Mouse (Mus musculus) neural tube, embryonic 10.5 days (tissue): ENCODE results near the gene Tff2.
A peak's percentile ranks its signal among the peaks of the same experiment; 100 is the strongest.

ENCODE experiments used
- DNase-seq: peaks from one replicate; pipeline ENCODE4 v3.0.0-alpha.2; 2017; ENCODE audit warnings: low spot score; ENCODE audit errors: extremely low spot score

The Tff2 gene

GRCm38 (mm10) chr17:31136291-31136690 is 7.8 kb downstream of the Tff2 start:
- no peak for DNase-seq

- no peak for DNase-seq
Observed at GRCm38 (mm10) chr17:31134913-31135312, 9.2 kb downstream of the Tff2 start.

- no peak for DNase-seq
Observed at GRCm38 (mm10) chr17:31133776-31134175, 10.3 kb downstream of the Tff2 start.

GRCm38 (mm10) chr17:31131269-31131821 is 12.7 kb downstream of the Tff2 start:
- DNase-seq, result no peak

DNA sequence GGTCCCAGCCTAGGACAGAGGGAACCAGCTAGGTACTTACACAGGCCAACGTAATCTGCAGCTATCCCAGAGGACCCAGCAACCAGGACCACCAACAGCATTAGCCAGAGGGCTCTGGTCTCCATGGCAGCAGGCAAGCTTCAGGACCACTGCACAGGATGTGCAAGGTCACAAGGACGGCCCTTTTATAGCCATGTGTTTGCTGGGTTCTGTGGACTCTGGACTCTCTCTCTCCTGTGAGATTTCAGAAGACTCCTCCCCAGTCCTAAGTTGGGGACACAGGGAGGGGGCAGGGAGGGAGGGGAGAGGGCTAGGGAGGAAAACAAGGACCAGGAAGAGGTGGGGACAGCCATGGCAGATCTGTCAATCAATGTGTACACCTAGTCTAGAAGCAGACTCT is 14.6 kb downstream of the Tff2 start, which contains the start of gene Tff3:
Gene Tff3 (minus strand): TSS at position 195 of the 400 bp plus-strand sequence.
- DNase-seq, result no peak

GRCm38 (mm10) chr17:31128708-31129318 is 15.3 kb downstream of the Tff2 start:
- no peak for DNase-seq

- DNase-seq, result peak; percentile 40
Observed at GRCm38 (mm10) chr17:31125548-31126266, 18.4 kb downstream of the Tff2 start.

GRCm38 (mm10) chr17:31121975-31122374 is 22.1 kb downstream of the Tff2 start:
- peak; percentile 78 for DNase-seq

- DNase-seq, result peak; percentile 88
Observed at GRCm38 (mm10) chr17:31119429-31119828, 24.7 kb downstream of the Tff2 start.

DNA sequence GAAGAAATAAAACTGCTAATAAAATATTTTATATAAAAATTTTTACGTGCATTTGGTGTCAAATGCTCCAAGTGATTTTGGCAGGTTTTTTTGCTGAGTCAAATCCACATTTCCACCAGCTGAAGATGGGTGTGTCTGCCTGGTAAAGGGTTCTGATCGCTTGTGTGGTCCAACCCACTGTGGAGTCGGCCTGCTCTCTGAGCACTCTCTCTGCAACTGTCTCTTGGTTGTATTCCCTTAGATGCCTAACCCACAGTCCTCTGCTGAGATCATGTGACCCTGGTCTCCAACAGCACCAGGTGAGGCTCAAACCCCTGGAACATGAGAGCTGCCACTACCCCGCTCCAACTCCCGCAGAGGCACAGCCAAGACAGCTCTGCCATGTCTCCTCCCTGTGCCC is 26.1 kb downstream of the Tff2 start:
- DNase-seq, result no peak

DNA sequence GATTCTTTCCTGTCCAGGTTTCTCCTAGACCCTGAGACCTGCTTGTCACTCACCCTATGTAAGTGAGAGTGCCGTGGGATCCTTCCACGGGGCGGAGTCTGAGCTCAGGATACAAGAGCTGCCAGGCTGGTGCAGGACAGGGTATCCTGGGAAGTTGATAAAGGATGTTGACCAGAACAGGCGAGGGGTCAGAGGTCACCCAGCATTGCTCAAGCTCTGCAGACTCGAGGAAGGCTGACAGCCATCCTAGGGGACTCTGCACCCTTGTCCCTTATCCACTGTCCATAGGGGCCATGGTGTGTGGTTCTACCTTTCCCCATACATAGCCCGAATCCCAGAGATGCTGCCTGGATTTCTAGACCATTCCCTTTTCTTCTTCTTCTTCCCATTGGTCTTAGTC is 28.0 kb downstream of the Tff2 start:
- DNase-seq, result no peak

- DNase-seq, result no peak
Observed at GRCm38 (mm10) chr17:31113191-31113856, 30.8 kb downstream of the Tff2 start.

GRCm38 (mm10) chr17:31108388-31108787 is 35.7 kb downstream of the Tff2 start:
- DNase-seq, result no peak

- DNase-seq, result no peak
Observed at GRCm38 (mm10) chr17:31103823-31104222, 40.3 kb downstream of the Tff2 start.

DNA sequence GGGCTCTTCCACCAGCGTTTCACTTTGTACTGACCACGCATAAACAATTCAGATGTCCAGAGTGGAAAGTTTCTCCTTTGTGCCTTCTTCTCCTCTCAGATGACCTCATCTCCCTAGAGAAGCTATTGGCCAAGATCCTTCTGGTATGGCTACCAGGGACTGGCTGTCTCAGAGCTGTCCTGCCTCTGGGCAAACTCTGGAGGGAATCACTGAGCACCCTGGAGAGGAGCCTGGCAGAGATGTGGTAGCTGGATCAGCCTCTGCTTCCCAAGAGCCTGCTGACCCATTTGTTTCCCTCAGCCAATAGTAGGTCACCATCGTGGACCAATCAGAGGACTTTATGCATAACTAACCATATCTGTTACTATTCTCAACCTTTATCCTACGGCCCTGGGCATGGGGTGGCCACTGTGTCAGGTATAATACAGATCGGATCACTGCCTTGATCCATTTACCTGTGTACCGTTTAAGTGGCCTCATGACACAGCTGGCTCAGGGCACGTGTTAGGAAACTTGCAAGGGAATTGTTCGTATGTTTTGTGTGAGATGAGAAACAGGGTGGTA is 41.0 kb downstream of the Tff2 start:
- no peak for DNase-seq

- no peak for DNase-seq
Observed at GRCm38 (mm10) chr17:31098788-31099187, 45.3 kb downstream of the Tff2 start.

DNA sequence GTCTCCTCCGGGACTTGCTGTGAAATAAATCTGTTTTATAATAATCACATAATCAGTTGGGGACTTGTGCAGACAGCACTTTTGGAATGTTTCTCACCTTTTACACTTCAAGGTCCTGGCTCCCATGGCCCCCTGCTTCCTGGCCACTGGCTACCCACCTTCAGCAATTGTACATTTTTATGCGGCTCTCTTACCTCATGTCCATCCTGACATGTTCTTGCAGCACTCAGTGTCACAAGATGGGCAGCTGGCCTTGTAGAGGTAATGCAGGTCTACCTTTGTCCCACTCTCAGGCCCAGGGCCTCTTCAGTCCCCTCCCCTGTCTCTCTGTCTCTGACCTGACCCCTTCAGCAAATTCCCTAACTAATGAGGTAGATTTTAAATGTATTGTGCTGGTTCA is 47.2 kb downstream of the Tff2 start:
- DNase-seq, result no peak

DNA sequence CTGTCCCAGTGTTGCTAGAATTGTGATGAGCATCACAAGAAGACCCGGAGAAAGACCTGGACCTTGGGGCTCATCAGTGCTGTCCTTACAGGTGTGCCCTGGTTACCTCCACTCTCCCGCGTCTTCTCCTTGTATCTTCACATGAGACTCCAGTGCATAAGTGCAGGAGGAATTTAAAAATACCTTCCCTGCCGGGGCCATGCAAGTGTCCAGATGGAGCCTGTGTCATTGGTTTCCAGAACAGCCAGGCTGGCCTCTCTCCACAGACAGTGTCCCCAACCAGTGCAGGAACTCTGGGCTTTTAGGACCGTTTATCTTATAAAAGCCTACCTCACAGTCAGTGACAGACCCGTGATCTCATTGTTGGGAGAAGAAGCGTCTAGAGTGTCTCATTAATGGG is 48.5 kb downstream of the Tff2 start:
- DNase-seq, result no peak

GRCm38 (mm10) chr17:31094781-31095180 is 49.3 kb downstream of the Tff2 start:
- DNase-seq, result no peak
